Mouse (Mus musculus): ENCODE results near the gene Got2. TPM values are rescaled to one million over a fixed set of nuclear protein-coding genes. Genes with fewer than 3 reads are reported as not detected.

Gene Got2
- polyA plus RNA-seq, 1 experiment from 2014 or later = 176 TPM

Other genes with a start within 250 kb of the Got2 start
- gene Ndrg4, start 211.6 kb downstream of the Got2 start, polyA plus RNA-seq (2016; fragmentation: Nextera tagmentation; extraction: Ambion mirVana) = 61.1 and 62.5 TPM in 2 replicates
- gene Setd6, start 172.7 kb downstream of the Got2 start, polyA plus RNA-seq (2016; fragmentation: Nextera tagmentation; extraction: Ambion mirVana) = 26.2 and 33.0 TPM in 2 replicates
- gene Cnot1, start 81.1 kb downstream of the Got2 start, polyA plus RNA-seq (2016; fragmentation: Nextera tagmentation; extraction: Ambion mirVana) = 92.0 and 105 TPM in 2 replicates
- 355 and 368 TPM in 2 replicates for gene Sap18b, start 63.2 kb downstream of the Got2 start, polyA plus RNA-seq (2016; fragmentation: Nextera tagmentation; extraction: Ambion mirVana)
- gene Slc38a7, start 35.0 kb downstream of the Got2 start, polyA plus RNA-seq (2016; fragmentation: Nextera tagmentation; extraction: Ambion mirVana) = 19.4 and 21.3 TPM in 2 replicates